In the genomic region with DNA sequence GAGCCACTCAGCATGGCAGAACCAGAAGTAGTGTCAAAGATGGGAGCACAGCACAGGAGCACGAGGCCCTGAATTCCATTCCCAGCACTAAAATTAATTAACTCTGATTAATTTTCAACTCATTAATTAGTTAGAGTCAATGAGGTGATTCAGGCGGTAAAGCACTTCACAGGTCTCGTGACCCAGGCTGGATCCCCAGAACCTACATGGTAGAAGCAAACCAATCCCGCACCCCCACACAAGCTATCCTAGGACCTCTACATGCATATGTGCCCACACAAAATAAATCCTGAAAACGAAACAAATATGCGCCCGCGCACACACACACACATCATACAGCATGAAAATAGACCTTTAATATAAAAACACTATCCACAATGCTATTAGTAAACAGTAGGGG, we compare ENCODE assay signal across 24 mouse cellular contexts. TPM values are rescaled to one million over a fixed set of nuclear protein-coding genes. Genes with fewer than 3 reads are reported as not detected.
DNase-seq lines count a peak whose midpoint lies in the region; ATAC-seq and TF ChIP-seq lines count a peak whose summit lies in the region.
"Had no signal": no experiment of that assay in that cellular context is flagged by ENCODE, and none has a peak within 500 bp of the region (broad histone marks: within the 10 kb centered on the region; RNA-seq: fewer than 3 reads in every experiment).

No protein-coding gene starts in this region.

- no peak overlapping the region for H3K9ac ChIP-seq in limb, embryonic 11.5 days (ENCODE audit: low read length)
- H3K9ac ChIP-seq in intestine, postnatal 0 days (ENCODE audit: low read depth, low read length): no peak overlapping the region
- H3K9ac ChIP-seq: embryonic facial prominence, embryonic 12.5 days; embryonic facial prominence, embryonic 15.5 days; forebrain, postnatal 0 days; heart, embryonic 13.5 days; hindbrain, embryonic 12.5 days; hindbrain, embryonic 15.5 days had no signal

- H3K27ac ChIP-seq in heart, embryonic 10.5 days: no peak overlapping the region
- no peak overlapping the region for H3K27ac ChIP-seq in limb, embryonic 11.5 days (replicated peaks; ENCODE audit: low read depth, low read length)
- H3K27ac ChIP-seq in limb, embryonic 10.5 days: no peak overlapping the region
- no peak overlapping the region; the same call in 1 of the 2 replicates for H3K27ac ChIP-seq in intestine, postnatal 0 days (ENCODE audit: low read depth, low read length)
- H3K27ac ChIP-seq: embryonic facial prominence, embryonic 12.5 days; embryonic facial prominence, embryonic 15.5 days; heart, embryonic 13.5 days; hindbrain, embryonic 12.5 days; hindbrain, embryonic 15.5 days had no signal

- H3K9me3 ChIP-seq in heart, embryonic 10.5 days: no peaks in the 10 kb centered on the region
- H3K9me3 ChIP-seq in limb, embryonic 11.5 days (ENCODE audit: control insufficient read depth, low read length): no peaks in the 10 kb centered on the region
- H3K9me3 ChIP-seq in limb, embryonic 10.5 days (replicated peaks): no peaks in the 10 kb centered on the region
- H3K9me3 ChIP-seq in intestine, postnatal 0 days (ENCODE audit: control insufficient read depth): no peaks in the 10 kb centered on the region
- H3K9me3 ChIP-seq: embryonic facial prominence, embryonic 12.5 days; embryonic facial prominence, embryonic 15.5 days; heart, embryonic 13.5 days; hindbrain, embryonic 12.5 days; hindbrain, embryonic 15.5 days had no signal

- peak; percentile 69 for DNase-seq in heart, embryonic 10.5 days (ENCODE audit: low spot score)
- DNase-seq in heart, postnatal 4 days: no peak
- DNase-seq in kidney, adult 9 months: peak; percentile 50
- DNase-seq in kidney, adult 18-20 months: no peak
- peak; percentile 15 for DNase-seq in limb, embryonic 11.5 days (ENCODE audit: low spot score)
- no peak for DNase-seq in limb, embryonic 10.5 days (ENCODE audit: low spot score)
- DNase-seq in kidney, postnatal 25 days: peak; percentile 46 to 63
- DNase-seq: adrenal gland, adult 2 months; adrenal gland, postnatal 14 days; cerebellum, adult 11 months; cerebellum, adult 2 months; cerebellum, adult 9-11 months; cerebellum, postnatal 25 days; forebrain, postnatal 0 days; gastrocnemius, postnatal 25 days; heart, postnatal 14 days had no signal

- 90% methylated on average over 8 of the region's 8 CpGs for WGBS in heart, embryonic 10.5 days
- WGBS in limb, embryonic 11.5 days: 91% methylated on average over 8 of the region's 8 CpGs
- WGBS in limb, embryonic 10.5 days: 94% methylated on average over 8 of the region's 8 CpGs
- WGBS in intestine, postnatal 0 days: 93% methylated on average over 8 of the region's 8 CpGs

- H3K4me1 ChIP-seq in heart, embryonic 10.5 days: peaks cover 24% of the 10 kb centered on the region
- H3K4me1 ChIP-seq in limb, embryonic 11.5 days (ENCODE audit: control insufficient read depth, insufficient read depth, low read length): no peaks in the 10 kb centered on the region
- 0 out of 2 replicates have a peak, but pooled peaks cover 4% of the 10 kb centered on the region for H3K4me1 ChIP-seq in limb, embryonic 10.5 days
- H3K4me1 ChIP-seq in intestine, postnatal 0 days (replicated peaks; ENCODE audit: control insufficient read depth, insufficient read depth, low read length): no peaks in the 10 kb centered on the region
- H3K4me1 ChIP-seq: embryonic facial prominence, embryonic 15.5 days; hindbrain, embryonic 12.5 days; hindbrain, embryonic 15.5 days had no signal

- no peaks in the 10 kb centered on the region for H3K27me3 ChIP-seq in heart, embryonic 10.5 days (ENCODE audit: insufficient read depth, poor library complexity, severe bottlenecking)
- no peaks in the 10 kb centered on the region for H3K27me3 ChIP-seq in limb, embryonic 11.5 days (ENCODE audit: control insufficient read depth, insufficient read depth, low read length)
- no peaks in the 10 kb centered on the region for H3K27me3 ChIP-seq in limb, embryonic 10.5 days (ENCODE audit: low read depth, poor library complexity, severe bottlenecking)
- no peaks in the 10 kb centered on the region for H3K27me3 ChIP-seq in intestine, postnatal 0 days (replicated peaks; ENCODE audit: control insufficient read depth, insufficient read depth, low read length)
- H3K27me3 ChIP-seq: embryonic facial prominence, embryonic 12.5 days; embryonic facial prominence, embryonic 15.5 days; heart, embryonic 13.5 days; hindbrain, embryonic 12.5 days; hindbrain, embryonic 15.5 days had no signal

- no peak for TF ChIP-seq CTCF in intestine, postnatal 0 days (IDR thresholded peaks at IDR 0.05; ENCODE audit: low read depth)

- no peak overlapping the region for H3K4me3 ChIP-seq in heart, embryonic 10.5 days
- H3K4me3 ChIP-seq in limb, embryonic 11.5 days (ENCODE audit: low read depth, low read length): no peak overlapping the region
- H3K4me3 ChIP-seq in limb, embryonic 10.5 days: no peak overlapping the region
- no peak overlapping the region for H3K4me3 ChIP-seq in intestine, postnatal 0 days (ENCODE audit: low read depth, low read length)
- H3K4me3 ChIP-seq: embryonic facial prominence, embryonic 12.5 days; embryonic facial prominence, embryonic 15.5 days; heart, embryonic 13.5 days; hindbrain, embryonic 12.5 days; hindbrain, embryonic 15.5 days had no signal

- H3K36me3 ChIP-seq in heart, embryonic 10.5 days: no peaks in the 10 kb centered on the region
- no peaks in the 10 kb centered on the region for H3K36me3 ChIP-seq in limb, embryonic 11.5 days (ENCODE audit: control insufficient read depth, insufficient read depth, low read length)
- no peaks in the 10 kb centered on the region for H3K36me3 ChIP-seq in limb, embryonic 10.5 days
- no peaks in the 10 kb centered on the region for H3K36me3 ChIP-seq in intestine, postnatal 0 days (ENCODE audit: control insufficient read depth, insufficient read depth)
- H3K36me3 ChIP-seq: embryonic facial prominence, embryonic 12.5 days; embryonic facial prominence, embryonic 15.5 days; heart, embryonic 13.5 days; hindbrain, embryonic 12.5 days; hindbrain, embryonic 15.5 days had no signal

- ATAC-seq in limb, embryonic 11.5 days (ENCODE audit: insufficient number of reproducible peaks, low FRiP score, low TSS enrichment, low read depth): no peak
- ATAC-seq in intestine, postnatal 0 days: no peak
- ATAC-seq: CD4-positive, CD25-positive, alpha-beta regulatory T cell, adult 4 months; forebrain, embryonic 14.5 days; forebrain, postnatal 0 days had no signal

- no peak overlapping the region for H3K4me2 ChIP-seq in limb, embryonic 11.5 days (ENCODE audit: low read depth, severe bottlenecking)
- no peak overlapping the region for H3K4me2 ChIP-seq in intestine, postnatal 0 days (replicated peaks; ENCODE audit: low read depth)
- H3K4me2 ChIP-seq: embryonic facial prominence, embryonic 12.5 days; embryonic facial prominence, embryonic 15.5 days; heart, embryonic 13.5 days; hindbrain, embryonic 12.5 days; hindbrain, embryonic 15.5 days had no signal

RNA-seq across cellular contexts. Expression of gene Sgms1, which starts 22.2 kb away (rescaled TPM):
- 41.5 and 45.9 TPM in 2 replicates for polyA plus RNA-seq in heart, embryonic 10.5 days (2016; fragmentation: Nextera tagmentation; extraction: Ambion mirVana)
- total RNA-seq in heart, postnatal 4 days (2021): 10 to 100 TPM; 50.5 to 57.4 TPM
- polyA plus RNA-seq in limb, embryonic 11.5 days (2014; fragmentation: Nextera tagmentation; extraction: Ambion mirVana): 13.5 and 14.9 TPM in 2 replicates
- 14.3 and 15.7 TPM in 2 replicates for polyA plus RNA-seq in limb, embryonic 10.5 days (2016; fragmentation: Nextera tagmentation; extraction: Ambion mirVana)
- 18.6 and 23.6 TPM in 2 replicates for polyA plus RNA-seq in intestine, postnatal 0 days (2015; fragmentation: Nextera tagmentation; extraction: Ambion mirVana)

Comparison
In these comparisons a context has a peak if more than half of its experiments do, and no peak if none do; other contexts are left out.
1. DNase-seq: peak in heart, embryonic 10.5 days (single experiment), kidney, adult 9 months (single experiment), limb, embryonic 11.5 days (single experiment) and kidney, postnatal 25 days (2 of 2); none in heart, postnatal 4 days (single experiment), kidney, adult 18-20 months (single experiment) and limb, embryonic 10.5 days (single experiment).